Mouse (Mus musculus): Measurements from ENCODE around the gene Tbc1d8.

GRCm38 (mm10) chr1:39434264-39434663 is 44.3 kb downstream of the Tbc1d8 start:
- TF ChIP-seq CTCF (conservative IDR thresholded peaks at IDR 0.05; ENCODE audit: insufficient read depth, insufficient read length, low read depth, low read length), result no peak
- no peak for TF ChIP-seq POLR2A (IDR thresholded peaks at IDR 0.05; ENCODE audit: low read depth, low read length)

Data from kidney, adult 2 months (tissue).